Mouse (Mus musculus): ENCODE measurements at regions not wholly inside any gene's neighbourhood (a gene's known extent, or its start where the extent isn't known, plus 50 kb on each side); places are given as distances from the start of the nearest gene placed in this dataset.

- DNase-seq (ENCODE audit: extremely low spot score in 1 of 2, low spot score in 2 of 2): no peak
Observed at GRCm38 (mm10) chr10:122618854-122619253, 59.7 kb upstream of the Ppm1h start.

GRCm38 (mm10) chr10:122619406-122620116 is 59.0 kb upstream of the Ppm1h start:
- intact Hi-C loops (cut with DNase I): no loop called here
- no peak for DNase-seq (ENCODE audit: extremely low spot score in 1 of 2, low spot score in 2 of 2)

More at GRCm38 (mm10) chr10:122618854-122619253, 59.7 kb upstream of the Ppm1h start:
- intact Hi-C loops (cut with DNase I): no loop called here
